In genomic region chr4:29525769-29526658, GRCm38 (mm10) we compare ENCODE assay signal across 10 mouse cellular contexts.
DNase-seq lines count a peak whose midpoint lies in the region; ATAC-seq and TF ChIP-seq lines count a peak whose summit lies in the region.
"Had no signal": no experiment of that assay in that cellular context is flagged by ENCODE, and none has a peak within 500 bp of the region (broad histone marks: within the 10 kb centered on the region; RNA-seq: fewer than 3 reads in every experiment).

No protein-coding gene starts in this region.

- WGBS in lung, postnatal 0 days, result 59% methylated on average over 5 of the region's 5 CpGs

- H3K4me1 ChIP-seq in lung, postnatal 0 days (ENCODE audit: insufficient read depth, low read depth, low read length), result no peaks in the 10 kb centered on the region
- H3K4me1 ChIP-seq: liver, embryonic 15.5 days; neural tube, embryonic 13.5 days had no signal

- no peak overlapping the region for H3K4me2 ChIP-seq in lung, postnatal 0 days (replicated peaks; ENCODE audit: low read depth, low read length)
- H3K4me2 ChIP-seq: liver, embryonic 15.5 days; neural tube, embryonic 13.5 days had no signal

- H3K27me3 ChIP-seq in lung, postnatal 0 days (replicated peaks; ENCODE audit: insufficient read depth, low read length), result no peaks in the 10 kb centered on the region
- H3K27me3 ChIP-seq: liver, embryonic 15.5 days; neural tube, embryonic 13.5 days had no signal

- no peak overlapping the region for H3K27ac ChIP-seq in lung, postnatal 0 days (ENCODE audit: low read length)
- H3K27ac ChIP-seq: liver, embryonic 15.5 days; neural tube, embryonic 13.5 days had no signal

- no peaks in the 10 kb centered on the region for H3K36me3 ChIP-seq in lung, postnatal 0 days (ENCODE audit: insufficient read depth, low read length)
- H3K36me3 ChIP-seq: liver, embryonic 15.5 days; neural tube, embryonic 13.5 days had no signal

- TF ChIP-seq EP300 in lung, postnatal 0 days (IDR thresholded peaks at IDR 0.05), result no peak

- H3K4me3 ChIP-seq in lung, postnatal 0 days (ENCODE audit: low read depth, low read length), result no peak overlapping the region
- H3K4me3 ChIP-seq: liver, embryonic 15.5 days; neural tube, embryonic 13.5 days had no signal

- no peaks in the 10 kb centered on the region for H3K9me3 ChIP-seq in lung, postnatal 0 days (ENCODE audit: low read length)
- H3K9me3 ChIP-seq: liver, embryonic 15.5 days; neural tube, embryonic 13.5 days had no signal

- ATAC-seq in lung, postnatal 0 days, result no peak

- H3K9ac ChIP-seq in lung, postnatal 0 days (replicated peaks; ENCODE audit: low read depth), result no peak overlapping the region
- H3K9ac ChIP-seq: liver, embryonic 15.5 days; neural tube, embryonic 13.5 days had no signal

- DNase-seq in lung, postnatal 0 days (ENCODE audit: low spot score), result peak; percentile 13
- no peak for DNase-seq in lung, postnatal 25 days (ENCODE audit: low spot score)
- DNase-seq in cerebellum, postnatal 10 days, result peak; percentile 64 to 65
- DNase-seq in layer of hippocampus, adult 11-12 months (ENCODE audit: low spot score), result peak; percentile 41
- DNase-seq in right cerebral cortex, postnatal 10 days (ENCODE audit: low spot score in 2 of 2), result peak; percentile 86 to 89
- no peak for DNase-seq in adrenal gland, postnatal 36 days
- DNase-seq in kidney, postnatal 25 days, result no peak
- no peak for DNase-seq in adrenal gland, adult 8-10 months

- TF ChIP-seq CTCF in lung, postnatal 0 days (IDR thresholded peaks at IDR 0.05), result no peak

Comparison
In these comparisons a context has a peak if more than half of its experiments do, and no peak if none do; other contexts are left out.
1. DNase-seq: peak in lung, postnatal 0 days (single experiment), cerebellum, postnatal 10 days (2 of 2), layer of hippocampus, adult 11-12 months (single experiment) and right cerebral cortex, postnatal 10 days (2 of 2); none in lung, postnatal 25 days (single experiment), adrenal gland, postnatal 36 days (0 of 2), kidney, postnatal 25 days (0 of 2) and adrenal gland, adult 8-10 months (single experiment).